Mouse (Mus musculus) limb, embryonic 11.5 days (tissue): ENCODE measurements at regions not wholly inside any gene's neighbourhood (a gene's known extent, or its start where the extent isn't known, plus 50 kb on each side); places are given as distances from the start of the nearest gene placed in this dataset.

ENCODE experiments used
- ATAC-seq: fragments of 200-750 bp; cut with Nextera tagmentation; 2 replicates; pipeline ENCODE4 v1.8.0; 2017; ENCODE audit warnings: low read depth; ENCODE audit not compliant: insufficient number of reproducible peaks, low FRiP score, low TSS enrichment
- DNase-seq: peaks from one replicate; pipeline ENCODE4 v3.0.0-alpha.2; 2015; ENCODE audit warnings: low spot score
- H3K27ac ChIP-seq: fragments of 300-500 bp; sonication (generic); replicated peaks from 2 replicates; pipeline ENCODE4 v1.5.1; 2014; ENCODE audit warnings: low read depth, mild to moderate bottlenecking, low read length
- H3K27me3 ChIP-seq: fragments of 300-500 bp; sonication (generic); 2 replicates; pipeline ENCODE4 v1.6.1; 2014; ENCODE audit warnings: mild to moderate bottlenecking, low read length, mixed read lengths; ENCODE audit not compliant: control insufficient read depth, insufficient read depth
- H3K36me3 ChIP-seq: fragments of 300-500 bp; sonication (generic); 2 replicates; pipeline ENCODE4 v1.6.1; 2014; ENCODE audit warnings: mild to moderate bottlenecking, low read length, moderate library complexity, mixed read lengths; ENCODE audit not compliant: control insufficient read depth, insufficient read depth
- H3K4me1 ChIP-seq: fragments of 300-500 bp; sonication (generic); 2 replicates; pipeline ENCODE4 v1.6.1; 2014; ENCODE audit warnings: low read length, mixed read lengths; ENCODE audit not compliant: control insufficient read depth, insufficient read depth
- H3K4me2 ChIP-seq: fragments of 300-500 bp; sonication (generic); 2 replicates; pipeline ENCODE4 v1.6.1; 2014; ENCODE audit warnings: low read depth, mild to moderate bottlenecking, moderate library complexity; ENCODE audit not compliant: severe bottlenecking
- H3K4me3 ChIP-seq: fragments of 300-500 bp; sonication (generic); 2 replicates; pipeline ENCODE4 v1.5.1; 2014; ENCODE audit warnings: low read depth, low read length
- H3K9ac ChIP-seq: fragments of 300-500 bp; sonication (generic); 2 replicates; pipeline ENCODE4 v1.6.1; 2014; ENCODE audit warnings: mild to moderate bottlenecking, low read length
- H3K9me3 ChIP-seq: fragments of 300-500 bp; sonication (generic); 2 replicates; pipeline ENCODE4 v1.6.1; 2016; ENCODE audit warnings: low read length; ENCODE audit not compliant: control insufficient read depth
- WGBS: fragments of 180-500 bp; shearing (Covaris S2); extraction: QIAGEN DNeasy Blood & Tissue Kit; methylation state at CpG from one replicate; pipeline ENCODE4 v1.1.7; 2014; 5-methylcytosine and 5-hydroxymethylcytosine counted together

DNA sequence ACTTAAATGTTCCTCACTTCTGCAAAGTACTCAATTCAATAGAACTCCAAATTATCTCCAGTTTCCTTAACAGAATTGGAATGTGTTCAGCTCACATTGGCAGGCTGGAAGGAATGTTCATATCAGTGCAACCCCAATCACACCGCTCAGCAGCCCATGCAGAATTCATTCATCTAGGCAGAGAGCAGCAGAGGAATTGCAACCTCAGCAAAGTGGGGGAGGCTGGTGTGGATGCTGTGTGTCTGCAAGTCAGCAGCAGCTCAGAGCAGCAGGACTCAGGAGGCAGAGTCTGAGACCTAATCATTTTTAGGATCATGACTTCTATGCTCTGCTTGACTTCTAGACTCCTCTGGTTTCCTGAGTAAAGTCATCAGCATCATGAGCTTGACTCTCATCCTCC is 100.7 kb upstream of the Chrna7 start:
- H3K4me2 ChIP-seq, result no peak overlapping the region
- no peak for DNase-seq
- H3K9me3 ChIP-seq, result no peaks in the 10 kb centered on the region
- no peaks in the 10 kb centered on the region for H3K36me3 ChIP-seq
- no peak overlapping the region for H3K27ac ChIP-seq
- no peak overlapping the region for H3K4me3 ChIP-seq
- H3K9ac ChIP-seq, result no peak overlapping the region
- no peaks in the 10 kb centered on the region for H3K27me3 ChIP-seq
- WGBS, result 92% methylated on average over 1 of the region's 1 CpGs
- H3K4me1 ChIP-seq, result no peaks in the 10 kb centered on the region
- ATAC-seq, result no peak

DNA sequence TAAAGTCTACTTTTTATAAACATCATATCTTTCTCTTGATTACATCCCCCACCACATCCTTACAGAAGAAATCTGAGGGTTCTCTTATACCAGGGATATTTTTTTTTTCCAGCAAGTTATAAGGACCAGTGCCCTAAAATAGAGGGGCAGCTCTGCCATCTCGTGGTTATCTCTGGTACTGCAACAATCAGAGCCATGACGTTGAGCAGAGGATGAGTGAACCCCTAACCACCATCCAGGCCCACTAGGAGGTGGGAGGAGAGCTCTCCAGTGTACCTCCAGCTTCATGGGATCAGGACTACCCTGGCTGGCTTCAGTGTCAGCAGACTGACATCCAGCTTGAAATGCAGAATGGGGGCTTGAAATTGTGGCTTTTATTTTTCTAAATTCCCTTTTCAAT is 107.2 kb upstream of the Chrna7 start:
- DNase-seq (peak; percentile 83), ATAC-seq (peak; percentile 40; the same call in 1 of the 2 replicates)
- H3K4me2 ChIP-seq, result no peak overlapping the region
- no peak overlapping the region for H3K9ac ChIP-seq
- H3K9me3 ChIP-seq, result no peaks in the 10 kb centered on the region
- no peak overlapping the region for H3K4me3 ChIP-seq
- H3K4me1 ChIP-seq, result no peaks in the 10 kb centered on the region
- 3% methylated on average over 2 of the region's 2 CpGs for WGBS
- H3K27ac ChIP-seq, result no peak overlapping the region
- H3K36me3 ChIP-seq, result no peaks in the 10 kb centered on the region
- no peaks in the 10 kb centered on the region for H3K27me3 ChIP-seq

DNA sequence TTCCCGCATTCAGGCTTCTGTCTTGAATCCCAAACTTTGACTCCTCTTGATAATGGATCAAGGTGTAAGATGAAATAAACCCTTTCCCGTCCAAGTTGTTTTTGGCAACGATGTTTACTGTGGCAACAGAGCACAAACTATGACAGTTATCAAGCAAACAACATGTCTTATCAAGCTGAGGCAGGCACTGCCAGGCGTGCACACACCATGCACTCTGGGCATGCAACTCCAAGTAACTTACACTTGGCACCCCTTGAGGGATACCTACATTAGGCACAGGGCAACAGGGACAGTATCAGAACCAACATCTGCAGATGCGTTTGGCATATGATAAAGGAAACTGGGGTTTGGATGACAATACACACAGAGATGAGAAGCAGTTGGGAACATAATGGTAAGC is 108.8 kb upstream of the Chrna7 start:
- H3K4me2 ChIP-seq, result no peak overlapping the region
- 84% methylated on average over 5 of the region's 5 CpGs for WGBS
- no peaks in the 10 kb centered on the region for H3K9me3 ChIP-seq
- no peak overlapping the region for H3K4me3 ChIP-seq
- no peak overlapping the region for H3K27ac ChIP-seq
- H3K9ac ChIP-seq, result no peak overlapping the region
- DNase-seq (no peak), ATAC-seq (no peak)
- no peaks in the 10 kb centered on the region for H3K4me1 ChIP-seq
- no peaks in the 10 kb centered on the region for H3K27me3 ChIP-seq
- H3K36me3 ChIP-seq, result no peaks in the 10 kb centered on the region

DNA sequence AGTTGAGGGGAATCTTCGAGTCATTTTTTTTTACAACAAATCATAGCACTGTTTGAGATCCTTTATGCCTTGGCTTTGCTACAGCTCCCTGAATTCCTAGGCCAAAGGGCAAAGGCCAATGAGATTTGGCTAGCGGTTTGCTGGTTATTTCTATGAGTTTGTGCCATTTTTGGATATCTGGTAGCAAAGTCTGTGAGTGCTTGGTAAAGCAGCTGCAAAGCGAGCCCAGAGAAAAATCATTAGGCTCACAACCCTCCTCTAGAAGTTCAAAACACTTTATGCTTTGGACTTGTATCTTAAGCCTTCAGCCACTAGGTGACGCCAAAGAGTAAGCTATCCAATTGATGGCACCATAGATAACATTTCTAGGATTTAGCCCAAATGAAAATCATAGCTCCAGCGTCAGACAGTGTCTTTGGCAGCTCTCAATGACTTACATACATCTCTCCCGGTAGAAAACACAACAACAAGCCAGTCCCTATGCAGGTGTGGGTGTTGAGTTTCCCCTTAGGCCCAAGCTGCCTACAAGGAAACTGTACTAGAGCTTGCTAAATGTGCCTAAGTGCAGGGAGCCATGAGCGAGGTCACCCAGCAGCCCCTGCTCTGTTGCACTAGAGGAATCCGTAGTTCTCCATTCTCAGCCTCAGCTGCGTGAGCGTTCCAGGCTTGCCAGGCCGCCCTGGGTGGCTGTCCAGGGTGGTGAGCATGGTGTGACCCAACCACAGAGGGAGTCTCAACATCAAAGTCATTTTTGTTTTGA is 109.8 kb upstream of the Chrna7 start:
- Histone ChIP-seq H3K27ac (no peak overlapping the region), H3K4me1 (no peaks in the 10 kb centered on the region), H3K36me3 (no peaks in the 10 kb centered on the region), H3K27me3 (no peaks in the 10 kb centered on the region), H3K4me2 (no peak overlapping the region), H3K4me3 (no peak overlapping the region), H3K9me3 (no peaks in the 10 kb centered on the region), H3K9ac (no peak overlapping the region)
- ATAC-seq, result no peak
- peak; percentile 41 for DNase-seq
- 38% methylated on average over 11 of the region's 11 CpGs for WGBS

DNA sequence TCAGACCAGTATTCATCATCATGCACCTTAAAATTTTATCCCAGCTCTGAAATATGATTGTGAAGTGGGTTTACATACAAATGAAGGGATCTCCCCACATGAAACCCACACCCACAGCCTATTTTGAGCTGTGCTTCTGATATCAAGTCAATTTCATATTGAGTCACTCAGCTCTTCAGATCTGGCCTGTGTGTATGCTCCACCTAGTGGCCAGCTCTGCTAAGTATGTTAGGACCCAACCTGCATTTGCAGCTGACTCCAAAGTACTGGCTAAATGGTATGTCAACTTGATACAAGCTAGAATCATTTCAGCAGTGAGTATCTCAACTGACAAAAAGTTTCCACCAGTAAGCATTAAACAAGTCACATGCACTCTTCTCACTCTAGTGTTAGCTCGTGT is 109.4 kb upstream of the Otud7a start:
- H3K4me1 ChIP-seq, result no peaks in the 10 kb centered on the region
- H3K9ac ChIP-seq, result no peak overlapping the region
- 31% methylated on average over 1 of the region's 1 CpGs for WGBS
- H3K27me3 ChIP-seq, result no peaks in the 10 kb centered on the region
- ATAC-seq, result no peak
- H3K27ac ChIP-seq, result no peak overlapping the region
- no peak overlapping the region for H3K4me3 ChIP-seq
- no peaks in the 10 kb centered on the region for H3K36me3 ChIP-seq
- H3K4me2 ChIP-seq, result no peak overlapping the region
- DNase-seq, result peak; percentile 48
- no peaks in the 10 kb centered on the region for H3K9me3 ChIP-seq

DNA sequence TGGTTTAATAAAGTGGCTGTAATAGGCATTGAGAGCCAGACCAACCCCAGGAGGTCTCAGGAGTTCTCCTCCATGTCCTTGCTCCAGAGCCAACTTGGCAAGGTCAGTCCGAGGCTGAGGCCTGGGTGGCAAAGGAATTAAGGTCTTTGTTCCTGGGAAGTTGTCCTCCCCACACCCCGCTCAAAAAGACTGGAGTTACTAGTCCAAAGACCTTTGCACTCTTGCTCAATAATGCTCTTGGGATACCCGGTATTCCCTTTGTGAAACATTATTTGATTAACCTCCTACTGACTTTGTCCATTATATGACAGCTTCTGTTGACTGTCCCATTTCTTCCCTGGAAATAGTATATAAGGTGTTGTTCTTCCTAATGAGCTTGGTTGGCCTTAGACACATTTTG is 108.5 kb upstream of the Otud7a start:
- no peaks in the 10 kb centered on the region for H3K9me3 ChIP-seq
- no peak overlapping the region for H3K4me3 ChIP-seq
- H3K4me2 ChIP-seq, result no peak overlapping the region
- 77% methylated on average over 3 of the region's 3 CpGs for WGBS
- no peaks in the 10 kb centered on the region for H3K36me3 ChIP-seq
- DNase-seq, result no peak
- no peaks in the 10 kb centered on the region for H3K4me1 ChIP-seq
- H3K27me3 ChIP-seq, result no peaks in the 10 kb centered on the region
- no peak overlapping the region for H3K9ac ChIP-seq
- no peak for ATAC-seq
- H3K27ac ChIP-seq, result no peak overlapping the region

DNA sequence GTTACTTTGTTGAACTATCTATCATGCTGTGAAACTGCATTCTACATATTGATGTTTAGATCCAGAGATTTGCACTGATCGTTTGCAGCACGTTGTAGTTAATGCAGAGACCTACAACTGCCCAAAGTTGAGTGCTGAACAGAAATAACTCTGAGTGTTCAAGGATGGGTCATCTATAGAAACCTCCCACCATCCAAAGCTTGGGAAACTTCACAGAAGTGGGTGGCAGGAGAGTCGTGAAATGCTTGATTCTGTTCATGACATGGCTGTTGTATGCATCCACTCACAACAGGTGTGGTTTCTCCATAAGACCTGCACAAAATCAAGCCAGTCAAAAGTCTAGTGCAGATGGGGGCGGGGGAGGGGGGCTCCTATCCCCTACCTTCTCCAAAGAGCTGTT is 102.8 kb upstream of the Otud7a start:
- Histone ChIP-seq H3K4me1 (no peaks in the 10 kb centered on the region), H3K4me2 (no peak overlapping the region), H3K27ac (no peak overlapping the region), H3K4me3 (no peak overlapping the region), H3K27me3 (no peaks in the 10 kb centered on the region), H3K9ac (no peak overlapping the region), H3K36me3 (no peaks in the 10 kb centered on the region), H3K9me3 (no peaks in the 10 kb centered on the region)
- WGBS, result 73% methylated on average over 4 of the region's 4 CpGs
- ATAC-seq (no peak), DNase-seq (no peak)

DNA sequence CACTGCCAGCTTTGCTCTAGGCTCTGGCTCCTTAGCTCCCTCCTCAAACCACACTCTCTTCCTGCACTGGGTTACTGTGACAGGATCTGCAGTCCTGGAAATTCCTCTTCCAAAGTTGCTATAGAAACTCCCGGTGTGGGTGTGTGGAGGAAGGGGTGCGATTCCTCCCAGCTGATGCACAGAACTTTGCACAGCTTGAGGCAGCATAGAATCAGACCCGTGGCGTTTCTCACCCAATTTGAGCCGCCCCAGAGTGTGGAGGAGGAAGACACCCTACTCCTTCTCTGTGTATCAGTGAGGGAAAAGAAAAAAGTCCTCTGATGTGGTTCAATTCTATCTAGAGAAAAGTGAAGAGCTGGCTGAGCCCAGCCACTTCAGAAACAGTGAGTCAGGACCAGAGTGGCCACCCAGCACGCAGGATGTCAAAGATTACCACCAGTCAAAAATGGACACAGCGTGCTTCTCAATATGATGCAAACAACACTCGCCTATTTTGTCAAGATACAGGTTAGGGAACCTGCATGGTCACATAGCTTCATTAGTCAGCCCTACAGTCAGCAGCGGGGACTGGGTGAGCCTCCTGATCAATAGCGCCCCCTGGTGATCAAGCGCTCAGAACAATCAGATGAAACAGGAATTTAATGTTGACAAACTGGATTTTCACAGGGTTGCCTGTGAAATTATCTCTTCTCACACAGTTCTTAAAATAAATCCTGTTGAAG is 98.7 kb upstream of the Otud7a start:
- Histone ChIP-seq H3K36me3 (no peaks in the 10 kb centered on the region), H3K27ac (no peak overlapping the region), H3K27me3 (no peaks in the 10 kb centered on the region), H3K9ac (no peak overlapping the region), H3K9me3 (no peaks in the 10 kb centered on the region), H3K4me1 (no peaks in the 10 kb centered on the region), H3K4me2 (no peak overlapping the region), H3K4me3 (no peak overlapping the region)
- DNase-seq (peak; percentile 70), ATAC-seq (no peak)
- 34% methylated on average over 11 of the region's 11 CpGs for WGBS
